Mouse (Mus musculus) left cerebral cortex, adult 9 months (tissue): ENCODE measurements around the gene Slc47a2.

Experiments used
- DNase-seq, 2 experiments: peaks; one replicate each; pipeline ENCODE4 v3.0.0; 2022; ENCODE audit warnings: low spot score in 2 of 2

Slc47a2 gene

GRCm38 (mm10) chr11:61342505-61343420 lies at the start of gene Slc47a2:
Slc47a2 (minus strand) TSS chr11:61342860.
- no peak for DNase-seq

GRCm38 (mm10) chr11:61388936-61389335 lies 46.3 kb upstream of the Slc47a2 start:
- DNase-seq = no peak

GRCm38 (mm10) chr11:61388012-61388411 lies 45.4 kb upstream of the Slc47a2 start:
- no peak for DNase-seq

- no peak for DNase-seq
These were observed 44.6 kb upstream of the Slc47a2 start for GRCm38 (mm10) chr11:61387233-61387632.

- DNase-seq = no peak
These were observed 43.1 kb upstream of the Slc47a2 start for GRCm38 (mm10) chr11:61385725-61386124.

- DNase-seq = no peak
These were observed 38.6 kb upstream of the Slc47a2 start for GRCm38 (mm10) chr11:61381272-61381671.

GRCm38 (mm10) chr11:61378651-61379050 lies 36.0 kb upstream of the Slc47a2 start:
- DNase-seq = no peak

GRCm38 (mm10) chr11:61377881-61378613 lies 35.4 kb upstream of the Slc47a2 start, which contains the start of gene Slc47a1:
Slc47a1 (minus strand) TSS chr11:61378345.
- no peak for DNase-seq

GRCm38 (mm10) chr11:61368668-61369067 lies 26.0 kb upstream of the Slc47a2 start:
- DNase-seq = no peak

GRCm38 (mm10) chr11:61366517-61367273 lies 24.0 kb upstream of the Slc47a2 start:
- no peak for DNase-seq

- DNase-seq = no peak
These were observed 23.3 kb upstream of the Slc47a2 start for GRCm38 (mm10) chr11:61365938-61366337.

GRCm38 (mm10) chr11:61364096-61364495 lies 21.4 kb upstream of the Slc47a2 start:
- no peak for DNase-seq

- DNase-seq = no peak
These were observed 19.0 kb upstream of the Slc47a2 start for GRCm38 (mm10) chr11:61361515-61362190.

- no peak for DNase-seq
These were observed 13.9 kb upstream of the Slc47a2 start for GRCm38 (mm10) chr11:61356600-61356999.

- DNase-seq = no peak
These were observed 13.5 kb upstream of the Slc47a2 start for GRCm38 (mm10) chr11:61356111-61356510.

- DNase-seq = no peak
These were observed 12.7 kb upstream of the Slc47a2 start for GRCm38 (mm10) chr11:61355351-61355750.

GRCm38 (mm10) chr11:61354346-61354745 lies 11.7 kb upstream of the Slc47a2 start:
- no peak for DNase-seq

- no peak for DNase-seq
These were observed 10.4 kb upstream of the Slc47a2 start for GRCm38 (mm10) chr11:61353038-61353437.

- no peak for DNase-seq
These were observed 9.5 kb upstream of the Slc47a2 start for GRCm38 (mm10) chr11:61352138-61352651.

- DNase-seq = peak in 1 of 2 experiments; percentile 55
These were observed 6.7 kb upstream of the Slc47a2 start for GRCm38 (mm10) chr11:61349337-61349736.

GRCm38 (mm10) chr11:61346133-61346532 lies 3.5 kb upstream of the Slc47a2 start:
- DNase-seq = no peak
